Mouse (Mus musculus) v-Abl transformed pro-B cells (cell line): Measurements from ENCODE around the gene Ostf1.

ENCODE experiments used
- in situ Hi-C, 2 experiments: fragments of 400-800 bp; cut with MboI; formaldehyde crosslinking; loops; one replicate each; pipeline ENCODE4 v1.15.1; 2025; ENCODE audit not compliant: unreplicated experiment in 2 of 2

The Ostf1 gene

DNA sequence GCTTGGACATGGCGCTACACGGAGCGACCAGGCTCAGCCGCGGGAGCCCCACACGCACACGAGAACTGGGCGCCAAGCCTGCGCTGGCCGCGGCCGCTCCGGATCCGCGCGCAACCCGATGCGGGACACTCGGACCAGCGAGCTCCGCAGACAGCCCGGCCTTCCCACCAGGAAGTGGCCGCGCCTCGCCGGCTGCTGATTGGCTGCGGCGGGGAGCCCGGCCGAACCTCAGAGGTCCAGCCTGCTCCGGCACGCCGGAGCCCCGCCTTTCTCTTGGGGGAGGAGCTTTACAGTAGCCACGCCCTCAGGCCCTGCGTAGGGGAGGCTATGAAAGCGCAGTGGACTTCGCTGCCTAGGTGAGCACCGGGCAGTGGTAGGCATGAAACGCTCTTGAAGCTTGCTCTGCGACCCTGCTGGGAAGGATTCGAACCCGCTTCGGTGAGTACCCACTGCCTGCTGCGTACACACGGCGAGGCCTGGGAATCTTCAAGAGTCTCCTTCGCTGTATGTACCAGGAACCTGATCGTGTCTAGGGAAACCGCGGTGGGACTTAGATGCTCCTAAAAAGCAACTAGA, at the start of gene Ostf1, which contains the start of gene Nmrk1:
Gene Ostf1, minus strand, starts transcription at position 180 of the 576 bp plus-strand sequence.
Gene Nmrk1, plus strand, starts transcription at position 307 of the 576 bp plus-strand sequence.
- in situ Hi-C loops: no loop called here

DNA sequence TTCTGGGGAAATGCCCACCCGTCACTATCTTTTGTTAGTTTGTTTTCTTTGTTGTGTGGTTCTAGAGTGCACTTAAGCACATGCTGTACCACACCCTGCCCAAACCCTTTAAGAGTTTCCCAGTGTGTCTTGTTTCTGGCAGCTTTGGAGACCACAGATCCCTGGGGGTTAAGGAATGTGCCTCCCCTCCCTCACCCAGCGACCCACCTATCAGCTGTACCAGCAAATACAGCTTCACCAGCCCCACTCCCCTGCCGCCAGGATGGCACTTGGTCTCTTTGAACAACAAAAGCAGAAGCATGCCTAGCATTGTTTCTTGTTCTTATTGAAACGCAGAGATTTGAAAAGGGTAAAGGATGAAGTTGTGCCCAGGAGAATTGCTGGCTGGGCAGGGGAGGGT, 41.5 kb upstream of the Ostf1 start:
- in situ Hi-C loops: loop anchor here in 1 of 2 experiments (5.0 kb wide), 1 partner anchor 39 kb away; the partner anchor contains the start of gene D030056L22Rik

DNA sequence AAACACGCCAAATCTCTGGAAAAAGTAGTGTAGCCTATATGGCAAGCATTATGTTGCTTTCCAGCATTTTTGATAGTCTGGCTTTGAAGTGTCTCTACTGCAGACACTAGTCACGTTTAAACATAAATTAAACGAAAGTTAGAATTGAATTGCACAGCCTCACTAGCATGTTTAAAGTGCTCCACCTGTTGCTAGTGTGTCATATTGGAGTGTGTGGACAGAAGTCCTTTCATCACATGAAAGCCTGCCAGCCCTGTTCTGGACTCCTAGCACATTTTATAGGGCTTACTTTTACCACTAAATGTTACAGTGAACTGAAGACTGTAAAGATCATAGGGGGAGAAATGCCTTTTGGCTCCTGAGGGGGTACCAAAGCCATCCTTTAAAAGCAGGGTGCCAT, 40.9 kb upstream of the Ostf1 start:
- in situ Hi-C loops: loop anchor here in 1 of 2 experiments (5.0 kb wide), 1 partner anchor 40 kb away; the partner anchor contains the start of gene D030056L22Rik

DNA sequence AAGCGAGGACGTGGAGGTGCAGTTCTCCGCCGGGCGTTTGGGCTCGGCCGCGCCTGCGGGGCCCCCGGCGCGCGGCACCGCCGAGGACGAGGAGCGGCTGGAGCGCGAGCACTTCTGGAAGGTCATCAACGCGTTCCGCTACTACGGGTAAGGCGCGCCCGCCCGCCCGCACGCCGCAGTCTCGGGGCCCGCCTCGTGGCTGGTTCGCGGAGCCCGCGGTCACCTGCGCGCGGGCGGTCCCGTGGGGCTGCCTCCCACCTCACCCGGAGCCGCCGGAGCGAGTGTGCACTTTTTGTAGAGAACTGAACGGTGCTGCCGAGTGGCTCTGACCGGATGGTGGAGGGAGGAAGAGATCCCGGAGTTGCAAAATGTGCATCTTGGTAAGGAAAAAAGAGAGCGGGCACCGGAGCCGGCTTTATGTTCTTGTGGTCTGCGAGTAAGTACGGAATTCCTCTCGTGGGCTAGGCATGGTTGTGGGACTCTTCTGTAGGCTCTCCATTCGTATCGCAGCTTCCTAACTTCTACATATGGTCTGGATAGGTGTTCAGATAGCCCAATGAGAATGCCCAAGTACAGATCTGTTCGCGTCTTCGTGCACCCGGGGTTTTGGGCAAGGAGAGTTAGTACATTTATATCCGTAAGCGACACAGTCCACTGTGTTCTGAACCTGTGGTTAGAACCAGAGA, 39.6 kb upstream of the Ostf1 start:
- in situ Hi-C loops: loop anchor here in 1 of 2 experiments (5.0 kb wide), 1 partner anchor 41 kb away; the partner anchor contains the start of gene D030056L22Rik

DNA sequence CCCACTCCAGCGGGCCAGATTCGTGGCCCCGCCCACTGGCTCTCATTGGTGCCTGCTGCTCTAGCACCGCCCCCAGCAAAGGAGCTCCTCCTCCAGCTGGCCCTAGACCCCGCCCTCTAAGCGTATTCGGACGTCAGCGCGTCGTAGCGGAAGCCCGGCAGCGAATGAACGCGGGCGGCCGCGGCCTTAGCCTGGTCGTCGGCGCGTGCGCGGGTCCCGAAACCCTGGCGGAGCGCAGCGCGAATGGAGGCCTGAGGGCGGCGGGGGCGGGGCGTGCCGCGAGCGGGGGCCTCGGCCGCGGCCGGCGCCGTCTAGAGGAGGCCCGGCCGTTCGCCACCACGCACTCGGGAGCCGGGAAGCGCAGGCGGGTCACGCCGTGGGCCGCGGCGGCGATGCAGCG, 39.0 kb upstream of the Ostf1 start, which contains the start of gene Carnmt1:
Gene Carnmt1, plus strand, starts transcription at position 157 of the 400 bp plus-strand sequence.
- in situ Hi-C loops: loop anchor here in 1 of 2 experiments (5.0 kb wide), 1 partner anchor 42 kb away; the partner anchor contains the start of gene D030056L22Rik

DNA sequence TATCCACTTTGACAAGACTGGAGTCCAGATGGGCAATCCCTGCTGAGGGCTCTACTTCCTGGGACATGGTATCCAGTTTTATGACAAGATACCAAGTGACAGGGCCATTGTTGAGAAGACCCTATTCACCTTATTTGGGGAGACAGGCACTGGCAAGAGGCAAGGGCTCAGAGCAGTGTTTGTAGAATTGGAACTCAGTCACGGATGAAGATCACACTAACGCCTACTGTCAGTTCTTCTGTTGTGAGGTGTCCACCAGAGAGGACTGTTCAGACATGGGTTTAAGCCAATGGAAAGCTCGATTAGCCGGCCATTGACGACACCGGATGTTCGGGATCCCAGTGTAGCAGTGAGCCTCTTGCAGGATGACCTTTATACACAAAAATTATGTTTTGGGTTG, 37.9 kb upstream of the Ostf1 start:
- in situ Hi-C loops: loop anchor here in 1 of 2 experiments (5.0 kb wide), 1 partner anchor 52 kb away; no protein-coding TSS in a partner anchor

DNA sequence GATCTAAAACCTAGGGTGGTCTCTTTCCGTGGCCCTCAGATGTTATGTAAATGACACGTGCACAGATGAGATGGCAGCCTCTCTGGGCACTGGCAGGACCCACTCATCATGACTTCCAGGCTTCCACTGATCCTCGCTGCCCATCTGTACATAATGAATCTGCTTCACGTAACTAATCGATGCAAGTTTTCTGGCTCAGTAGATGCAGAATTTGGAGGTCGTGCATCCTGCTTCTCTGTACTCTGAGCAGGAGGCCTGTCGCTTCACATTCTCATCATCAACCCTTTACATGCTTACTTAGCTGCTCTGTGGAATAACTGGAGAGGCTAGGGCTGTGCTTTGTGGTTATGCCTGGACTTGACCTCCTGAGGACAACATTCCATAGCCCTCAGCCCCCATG, 35.3 kb upstream of the Ostf1 start:
- in situ Hi-C loops: loop anchor here in 1 of 2 experiments (5.0 kb wide), 1 partner anchor 50 kb away; no protein-coding TSS in a partner anchor

DNA sequence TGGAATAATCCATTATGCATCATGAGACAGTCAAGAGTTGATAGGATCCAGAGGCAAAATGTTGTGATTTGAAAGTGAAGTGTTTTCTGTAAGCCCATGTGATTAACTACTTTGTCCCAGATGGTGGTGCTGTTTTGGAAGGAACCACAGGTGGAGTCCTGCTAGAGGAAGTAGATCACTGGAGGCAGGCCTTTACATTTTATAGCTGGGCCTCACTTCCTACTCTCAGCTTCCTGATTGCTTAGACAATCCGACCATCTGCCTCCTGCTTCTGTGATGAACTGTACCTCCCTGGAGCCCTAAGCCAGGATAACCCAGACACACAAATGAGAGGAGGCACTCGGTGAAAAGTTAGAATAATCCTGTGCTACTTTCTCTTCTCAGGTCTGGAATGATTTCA, 32.3 kb upstream of the Ostf1 start:
- in situ Hi-C loops: no loop called here

DNA sequence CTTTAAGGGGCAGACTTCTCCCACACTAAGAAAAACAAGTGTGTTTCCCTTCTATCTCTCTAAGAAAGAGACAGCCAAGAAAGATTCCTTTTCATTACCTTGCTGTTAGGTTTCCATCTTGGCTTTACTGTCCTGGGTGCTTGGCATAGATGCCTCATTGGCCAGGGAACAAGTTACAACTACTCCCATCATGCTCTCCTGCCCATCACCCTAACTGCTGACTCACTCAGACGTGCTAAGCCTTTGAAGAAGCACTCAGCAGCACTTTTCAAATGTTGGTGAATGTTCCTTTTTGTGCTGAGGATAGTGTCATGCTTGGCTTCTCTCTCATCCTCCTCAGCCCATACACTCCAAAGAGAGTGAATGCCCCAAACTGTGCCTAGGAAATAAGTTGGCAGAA, 30.1 kb upstream of the Ostf1 start:
- in situ Hi-C loops: no loop called here

DNA sequence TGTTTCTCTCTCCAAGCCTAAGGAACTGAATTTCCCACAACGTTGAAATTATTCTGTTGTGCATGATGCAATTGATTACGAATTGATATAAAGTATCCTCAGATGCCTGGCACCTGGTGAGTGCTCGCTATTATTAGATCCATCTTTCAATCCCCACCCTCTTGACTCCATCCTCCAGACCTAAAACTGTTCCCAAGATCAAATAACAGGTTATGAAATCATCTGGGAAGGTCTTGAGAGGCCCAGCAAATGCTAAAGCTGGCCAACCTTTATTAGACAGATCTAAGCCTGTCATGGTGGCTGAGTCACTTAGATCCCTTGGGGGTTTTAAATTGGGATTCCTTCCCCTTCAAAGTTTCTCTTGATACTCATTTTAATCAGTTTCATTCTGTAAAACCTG, 28.8 kb upstream of the Ostf1 start:
- in situ Hi-C loops: no loop called here

DNA sequence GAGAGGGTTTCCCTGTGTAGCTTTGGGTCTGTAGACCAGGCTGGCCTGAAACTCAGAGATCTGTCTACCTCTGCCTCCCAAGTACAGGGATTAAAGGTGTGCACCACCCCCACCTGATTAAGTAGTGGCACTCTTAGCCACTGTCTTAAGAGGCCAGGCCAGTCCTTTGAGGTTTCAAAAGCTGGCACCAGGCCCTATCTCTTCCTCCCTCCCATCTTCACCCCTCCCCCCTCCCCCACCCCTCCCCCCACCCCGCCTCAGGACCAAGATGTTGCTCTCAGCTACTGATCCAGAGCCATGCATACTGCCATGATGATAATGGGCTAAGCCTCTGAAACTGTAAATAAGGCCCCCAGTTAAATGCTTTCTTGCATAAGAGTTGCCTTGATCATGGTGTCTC, 27.7 kb upstream of the Ostf1 start:
- in situ Hi-C loops: no loop called here

DNA sequence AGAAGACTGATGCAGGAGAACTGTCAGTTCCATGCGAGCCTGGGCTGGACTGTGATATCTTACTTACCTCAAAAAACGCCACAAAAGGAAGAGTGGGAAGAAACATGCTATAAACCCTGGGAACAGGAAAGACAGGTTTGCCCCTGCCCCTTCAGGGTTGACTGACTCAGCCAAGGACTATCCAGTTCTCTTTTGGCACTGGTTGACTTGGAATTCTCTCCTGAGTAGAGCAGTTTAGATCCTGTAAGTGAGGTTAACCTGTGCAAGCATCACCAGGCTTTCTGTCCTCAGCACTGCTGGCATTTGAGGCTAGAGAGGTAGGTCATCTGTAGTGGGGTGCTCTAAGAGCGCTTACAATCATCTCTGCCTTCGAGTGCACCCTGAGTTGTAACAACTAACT, 26.9 kb upstream of the Ostf1 start:
- in situ Hi-C loops: no loop called here

DNA sequence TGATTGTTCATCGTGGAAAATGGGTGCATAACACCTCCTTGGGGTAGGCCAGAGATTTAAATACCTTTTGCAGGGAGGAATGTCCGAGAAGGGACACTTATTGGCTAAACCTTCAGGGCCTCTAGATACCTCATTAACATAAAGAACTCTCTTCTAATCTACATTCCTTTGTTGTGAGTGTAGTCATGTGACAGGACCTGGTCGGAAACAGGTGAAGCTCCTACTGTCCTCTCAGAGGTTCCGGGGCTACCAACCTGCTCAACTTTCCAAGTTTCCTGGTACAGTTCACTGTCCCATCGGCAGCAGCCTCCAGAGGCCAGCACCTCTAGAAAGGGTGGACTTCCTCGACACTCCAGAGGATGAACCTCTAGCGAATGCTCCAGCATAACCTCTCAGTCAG, 24.4 kb upstream of the Ostf1 start:
- in situ Hi-C loops: no loop called here

DNA sequence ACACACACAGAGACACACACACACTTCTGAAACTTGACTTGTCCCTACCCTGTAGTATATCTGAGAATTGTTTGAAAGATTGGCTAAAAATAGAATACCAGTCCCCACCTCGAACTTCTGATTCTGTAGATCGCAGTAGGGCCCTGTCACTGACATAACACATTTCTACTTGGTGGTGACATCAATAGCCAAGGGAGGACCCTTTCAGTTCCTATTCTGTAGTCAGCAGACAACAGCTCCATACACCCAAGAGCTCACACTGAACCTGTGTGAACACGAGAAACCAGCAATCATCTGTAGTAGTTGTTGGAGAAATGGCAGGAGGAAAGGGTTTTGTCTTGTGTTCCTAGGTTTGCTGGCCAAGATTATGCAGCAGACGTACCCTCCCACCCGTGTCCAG, 23.4 kb upstream of the Ostf1 start:
- in situ Hi-C loops: no loop called here

DNA sequence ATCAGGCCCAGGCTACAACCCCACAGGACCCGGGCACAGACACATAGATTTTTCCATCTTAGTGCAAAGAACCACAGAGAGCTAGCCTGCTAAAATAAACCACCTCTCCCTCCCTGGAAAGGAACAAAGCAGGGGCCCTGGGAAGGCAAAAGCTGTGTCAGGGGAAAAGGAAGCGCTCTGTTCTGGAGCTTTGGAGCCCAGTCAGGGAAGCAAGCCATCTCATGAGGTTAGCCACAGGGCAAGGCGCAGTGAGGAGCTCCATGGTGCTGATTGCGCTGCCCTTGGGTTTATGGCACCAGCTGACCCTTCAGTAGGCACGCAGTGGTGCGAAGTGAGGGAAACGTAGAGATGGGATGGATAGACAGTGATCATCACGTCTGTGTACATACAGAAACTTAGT, 22.7 kb upstream of the Ostf1 start:
- in situ Hi-C loops: no loop called here

DNA sequence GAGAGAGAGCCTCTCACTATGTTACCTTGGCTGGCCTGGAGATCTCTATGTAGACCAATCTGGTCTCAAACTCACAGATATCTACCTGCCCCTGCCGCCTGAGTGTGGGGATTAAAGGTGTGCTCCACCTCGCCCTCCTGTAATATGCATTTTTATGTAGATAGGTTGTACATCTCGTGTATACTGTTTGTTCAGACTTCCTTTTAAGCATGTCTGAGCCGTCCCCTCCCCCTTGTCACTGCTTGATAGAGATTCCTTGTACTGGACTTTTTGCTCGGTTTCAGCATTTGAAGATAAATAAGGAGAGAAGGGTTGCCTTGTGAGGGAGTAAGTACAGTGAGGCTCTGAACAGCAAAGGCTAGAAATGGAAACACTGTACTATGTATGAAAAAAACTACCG, 21.4 kb upstream of the Ostf1 start:
- in situ Hi-C loops: no loop called here

DNA sequence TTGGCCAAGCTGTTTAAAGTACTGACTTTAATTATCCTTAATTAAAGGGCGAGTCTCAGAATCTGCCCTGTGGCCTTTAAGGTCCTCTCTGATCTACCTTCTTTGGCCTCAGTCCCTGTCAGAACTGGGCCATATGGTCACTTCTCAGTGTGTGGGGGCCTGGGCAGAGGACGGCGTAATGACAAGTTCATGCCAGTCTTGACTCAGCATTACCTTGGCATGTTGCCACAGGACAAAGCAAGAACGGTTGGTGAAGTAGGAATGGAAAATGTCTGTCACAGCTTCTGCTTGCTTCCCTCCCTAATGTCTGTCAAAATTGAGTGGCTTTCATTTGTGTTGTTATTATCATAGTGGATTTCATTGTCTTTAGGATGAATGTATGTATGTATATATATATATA, 21.0 kb upstream of the Ostf1 start:
- in situ Hi-C loops: no loop called here

DNA sequence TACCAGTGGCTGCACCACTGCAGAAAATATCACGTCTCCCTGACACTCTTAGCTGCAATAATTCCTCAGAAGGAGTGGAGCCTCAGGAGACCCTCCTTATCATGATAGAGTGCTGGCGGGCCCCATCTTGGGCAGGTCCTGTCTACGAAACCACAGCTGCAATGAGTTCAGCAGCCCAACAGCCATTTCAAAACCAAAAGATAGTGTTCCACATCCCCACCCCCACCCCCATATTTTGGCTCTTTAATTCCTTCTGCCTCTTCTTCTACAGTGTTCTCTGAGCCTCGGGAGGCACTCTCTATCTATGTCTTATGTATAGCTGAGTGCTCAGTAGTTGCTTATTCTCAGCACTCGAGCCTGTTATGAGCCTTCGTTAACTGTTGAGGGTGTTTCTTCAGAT, 18.9 kb upstream of the Ostf1 start:
- in situ Hi-C loops: no loop called here

DNA sequence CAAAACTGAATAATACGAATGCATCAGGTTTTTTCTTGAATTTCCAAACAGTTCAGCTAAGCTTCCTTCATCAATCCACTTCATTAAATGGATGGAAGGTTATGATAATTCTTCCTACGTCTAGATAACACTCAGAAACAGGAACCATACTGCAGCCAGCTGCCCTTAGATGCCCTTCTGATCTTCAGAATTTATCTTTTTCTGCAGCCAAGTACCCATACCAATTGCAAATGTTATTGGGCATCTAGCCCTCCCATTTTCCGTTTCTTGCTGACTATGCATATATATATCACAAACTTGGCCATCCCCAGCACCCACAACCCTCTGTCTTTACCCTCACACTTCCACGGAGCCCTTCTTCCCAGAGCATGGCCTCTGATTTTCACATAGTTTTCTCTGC, 18.3 kb upstream of the Ostf1 start:
- in situ Hi-C loops: no loop called here

DNA sequence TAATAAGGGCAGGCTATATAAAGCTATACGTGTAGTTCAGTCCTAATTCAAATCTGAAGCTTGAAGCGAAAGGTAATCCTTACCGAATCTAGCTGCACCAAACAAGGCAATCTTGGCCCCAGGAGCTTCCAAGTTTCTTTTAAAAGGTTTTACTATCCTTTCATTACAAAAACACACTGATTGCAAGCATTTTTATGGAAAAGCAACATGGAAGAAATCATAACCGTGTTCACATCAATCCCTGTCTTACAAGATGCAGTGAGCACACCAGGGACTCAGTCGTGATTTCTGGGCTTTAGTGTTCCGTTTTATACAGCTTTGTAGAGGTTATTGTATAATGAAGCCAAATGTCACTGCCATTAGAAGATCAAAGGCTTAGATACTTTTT, 16.9 kb upstream of the Ostf1 start:
- in situ Hi-C loops: no loop called here

DNA sequence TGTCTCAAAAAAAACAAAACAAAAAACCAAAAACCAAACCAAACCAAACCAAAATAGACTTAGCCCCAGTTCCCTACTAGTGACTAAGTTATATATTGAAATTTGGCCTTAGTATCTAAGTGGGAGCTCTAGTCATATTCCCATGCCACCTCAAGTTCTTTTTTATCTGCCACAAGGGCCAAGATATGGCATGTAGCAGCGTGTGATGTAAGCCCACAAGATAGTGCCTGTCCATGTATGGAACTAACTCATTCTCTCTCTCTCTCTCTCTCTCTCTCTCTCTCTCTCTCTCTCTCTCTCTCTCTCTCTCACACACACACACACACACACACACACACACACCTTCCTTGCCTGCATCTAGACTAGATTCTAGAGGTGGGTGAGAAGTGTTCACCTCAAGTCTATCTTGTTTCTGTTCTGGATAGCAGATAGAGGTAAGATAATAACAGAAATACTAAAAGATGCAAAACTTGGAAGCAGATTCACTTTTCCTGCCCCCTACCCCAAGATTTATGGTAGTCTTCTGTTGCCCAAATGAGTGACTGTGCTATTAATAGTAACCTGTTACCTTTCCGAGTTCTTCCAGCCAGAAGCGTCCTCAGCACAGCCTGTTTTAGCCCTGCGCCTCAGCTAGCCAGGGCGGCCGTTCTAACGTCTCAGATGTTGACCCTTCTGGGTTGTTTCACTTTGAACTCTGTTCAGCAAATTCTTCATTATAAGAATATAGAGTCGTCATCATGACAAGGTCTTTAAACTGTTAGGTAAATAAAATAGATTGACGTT, 16.3 kb upstream of the Ostf1 start:
- in situ Hi-C loops: no loop called here
